Mouse (Mus musculus): ENCODE data around the gene Llgl2. TPM values are rescaled to one million over a fixed set of nuclear protein-coding genes. Genes with fewer than 3 reads are reported as not detected.

Gene Llgl2
- polyA plus RNA-seq, 1 experiment from 2014 or later, result 12.7 TPM

- H3K4me2 ChIP-seq, result no peak overlapping the region
- H3K36me3 ChIP-seq, result peaks cover 47% of the 10 kb centered on the region
- H3K9ac ChIP-seq, result no peak overlapping the region
- WGBS, result 66% methylated on average over 4 of the region's 4 CpGs
- H3K27ac ChIP-seq, result no peak overlapping the region
- H3K4me1 ChIP-seq (replicated peaks), result peaks cover 18% of the 10 kb centered on the region
- H3K9me3 ChIP-seq (replicated peaks), result no peaks in the 10 kb centered on the region
- ATAC-seq (replicated peaks; ENCODE audit: insufficient number of reproducible peaks, insufficient read depth, low FRiP score, low read depth), result no peak
- no peaks in the 10 kb centered on the region for H3K27me3 ChIP-seq
- no peak overlapping the region for H3K4me3 ChIP-seq
These were observed 2.8 kb upstream of the Llgl2 start for GRCm38 (mm10) chr11:115821001-115821400.

DNA sequence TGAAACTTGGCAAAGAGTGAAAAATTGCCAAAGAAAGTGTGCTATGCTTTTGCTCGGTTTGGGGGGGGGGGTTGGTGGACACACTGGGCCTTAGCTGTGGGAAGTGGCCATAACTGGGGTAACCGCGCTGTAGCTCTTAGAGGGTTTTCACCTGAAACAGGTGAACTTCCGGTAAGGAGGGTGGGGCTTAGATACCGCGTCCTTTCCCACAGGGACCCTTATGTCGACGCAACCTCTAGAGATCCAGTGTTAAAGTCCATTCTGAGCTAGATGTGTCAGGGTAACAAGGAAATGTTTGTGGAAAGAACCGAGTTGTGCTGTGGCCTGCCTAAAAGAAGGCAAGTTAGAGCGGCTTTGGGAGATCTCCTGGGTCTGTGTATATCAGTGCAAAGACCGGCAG, 964 bp downstream of the Llgl2 start:
- 20% methylated on average over 11 of the region's 11 CpGs for WGBS
- H3K9ac ChIP-seq, result peak overlapping the region; percentile 79; the same call in 1 of the 2 replicates
- H3K4me2 ChIP-seq, result peak overlapping the region; percentile 96
- H3K4me1 ChIP-seq (replicated peaks), result peaks cover 37% of the 10 kb centered on the region
- H3K27me3 ChIP-seq, result no peaks in the 10 kb centered on the region
- H3K36me3 ChIP-seq, result peaks cover 28% of the 10 kb centered on the region
- H3K27ac ChIP-seq, result no peak overlapping the region; the same call in 1 of the 2 replicates
- peak overlapping the region; percentile 94 for H3K4me3 ChIP-seq
- H3K9me3 ChIP-seq (replicated peaks), result no peaks in the 10 kb centered on the region
- no peak for ATAC-seq (replicated peaks; ENCODE audit: insufficient number of reproducible peaks, insufficient read depth, low FRiP score, low read depth)

- H3K9me3 ChIP-seq (replicated peaks), result no peaks in the 10 kb centered on the region
- WGBS, result 67% methylated on average over 5 of the region's 5 CpGs
- peaks cover 12% of the 10 kb centered on the region; the same call in 1 of the 2 replicates for H3K36me3 ChIP-seq
- no peak overlapping the region for H3K4me2 ChIP-seq
- no peak overlapping the region for H3K9ac ChIP-seq
- ATAC-seq (replicated peaks; ENCODE audit: insufficient number of reproducible peaks, insufficient read depth, low FRiP score, low read depth), result no peak
- no peak overlapping the region for H3K27ac ChIP-seq
- no peak overlapping the region for H3K4me3 ChIP-seq
- peaks cover 51% of the 10 kb centered on the region for H3K4me1 ChIP-seq (replicated peaks)
- H3K27me3 ChIP-seq, result no peaks in the 10 kb centered on the region
These were observed 2.6 kb downstream of the Llgl2 start for GRCm38 (mm10) chr11:115826487-115826886.

GRCm38 (mm10) chr11:115827624-115828023, 3.8 kb downstream of the Llgl2 start:
- Histone ChIP-seq H3K9ac (no peak overlapping the region), H3K27ac (no peak overlapping the region), H3K4me3 (no peak overlapping the region)

GRCm38 (mm10) chr11:115829036-115829435, 5.2 kb downstream of the Llgl2 start:
- Histone ChIP-seq H3K4me2 (no peak overlapping the region), H3K27me3 (no peaks in the 10 kb centered on the region), H3K9ac (no peak overlapping the region), H3K4me1 (replicated peaks) (peaks cover 71% of the 10 kb centered on the region), H3K9me3 (replicated peaks) (no peaks in the 10 kb centered on the region), H3K36me3 (no peaks in the 10 kb centered on the region), H3K4me3 (no peak overlapping the region), H3K27ac (0 out of 2 replicates have a peak overlapping the region, but pooled peaks have one; percentile 14)
- no peak for ATAC-seq (replicated peaks; ENCODE audit: insufficient number of reproducible peaks, insufficient read depth, low FRiP score, low read depth)
- WGBS, result 52% methylated on average over 4 of the region's 4 CpGs

More at GRCm38 (mm10) chr11:115827624-115828023, 3.8 kb downstream of the Llgl2 start:
- Histone ChIP-seq H3K9me3 (replicated peaks) (no peaks in the 10 kb centered on the region), H3K36me3 (peaks cover under 1% of the 10 kb centered on the region; the same call in 1 of the 2 replicates), H3K4me2 (no peak overlapping the region), H3K27me3 (no peaks in the 10 kb centered on the region), H3K4me1 (replicated peaks) (peaks cover 62% of the 10 kb centered on the region)
- WGBS, result 79% methylated on average over 6 of the region's 6 CpGs
- no peak for ATAC-seq (replicated peaks; ENCODE audit: insufficient number of reproducible peaks, insufficient read depth, low FRiP score, low read depth)

DNA sequence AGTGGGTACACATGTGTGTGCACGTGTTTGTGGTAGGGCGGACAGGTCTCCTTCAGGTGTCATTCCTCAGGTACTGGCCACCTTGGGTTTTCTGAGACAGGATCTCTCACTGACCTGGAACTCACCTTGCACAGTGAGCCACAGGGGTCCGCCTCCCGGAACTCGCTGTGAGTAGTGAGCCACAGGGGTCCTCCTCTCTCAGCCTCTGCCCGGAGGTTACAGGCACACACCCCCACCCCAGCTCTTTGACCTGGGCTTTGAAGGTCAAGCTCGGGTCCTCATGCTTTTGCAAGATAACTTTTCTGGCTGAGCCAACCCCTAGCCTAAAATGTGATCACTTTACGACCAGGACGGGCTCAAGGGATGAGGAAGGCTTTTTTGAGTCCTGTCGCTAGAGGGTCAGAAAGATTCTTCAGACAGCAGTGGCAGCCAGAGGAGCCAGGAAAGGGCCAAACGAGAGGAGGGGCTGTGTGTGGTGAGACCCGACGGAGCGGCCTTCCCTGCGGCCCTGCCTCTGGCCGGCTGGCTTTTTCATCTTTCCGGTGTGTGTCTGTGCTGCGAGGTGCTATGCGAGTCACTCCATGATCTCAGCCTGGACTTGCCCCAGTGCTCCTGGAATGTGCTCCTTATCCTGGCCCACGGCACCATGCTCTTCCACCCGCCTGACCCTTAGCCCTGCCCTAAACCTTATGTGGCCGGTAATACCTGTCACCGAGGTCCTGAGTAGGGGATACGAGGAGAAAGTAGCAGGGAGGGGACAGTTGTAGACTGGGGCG, 6.9 kb downstream of the Llgl2 start:
- peaks cover 65% of the 10 kb centered on the region for H3K4me1 ChIP-seq (replicated peaks)

GRCm38 (mm10) chr11:115831518-115831917, 7.7 kb downstream of the Llgl2 start:
- peaks cover 65% of the 10 kb centered on the region for H3K4me1 ChIP-seq (replicated peaks)
- no peak overlapping the region for H3K4me3 ChIP-seq
- no peaks in the 10 kb centered on the region for H3K9me3 ChIP-seq (replicated peaks)
- peak overlapping the region; percentile 19; the same call in 1 of the 2 replicates for H3K9ac ChIP-seq
- H3K36me3 ChIP-seq, result no peaks in the 10 kb centered on the region
- H3K4me2 ChIP-seq, result no peak overlapping the region
- ATAC-seq (replicated peaks; ENCODE audit: insufficient number of reproducible peaks, insufficient read depth, low FRiP score, low read depth), result no peak
- peak overlapping the region; percentile 73; the same call in 1 of the 2 replicates for H3K27ac ChIP-seq
- WGBS, result 32% methylated on average over 3 of the region's 3 CpGs
- H3K27me3 ChIP-seq, result no peaks in the 10 kb centered on the region

More for the DNA sequence above, 6.9 kb downstream of the Llgl2 start:
- no peaks in the 10 kb centered on the region for H3K27me3 ChIP-seq
- no peak overlapping the region for H3K4me3 ChIP-seq
- H3K4me2 ChIP-seq, result peak overlapping the region; percentile 3; the same call in 1 of the 2 replicates
- peak overlapping the region; percentile 7 for H3K9ac ChIP-seq
- H3K9me3 ChIP-seq (replicated peaks), result no peaks in the 10 kb centered on the region
- H3K36me3 ChIP-seq, result no peaks in the 10 kb centered on the region
- WGBS, result 32% methylated on average over 25 of the region's 25 CpGs
- H3K27ac ChIP-seq, result peak overlapping the region; percentile 73; the same call in 1 of the 2 replicates
- ATAC-seq (replicated peaks; ENCODE audit: insufficient number of reproducible peaks, insufficient read depth, low FRiP score, low read depth), result no peak

DNA sequence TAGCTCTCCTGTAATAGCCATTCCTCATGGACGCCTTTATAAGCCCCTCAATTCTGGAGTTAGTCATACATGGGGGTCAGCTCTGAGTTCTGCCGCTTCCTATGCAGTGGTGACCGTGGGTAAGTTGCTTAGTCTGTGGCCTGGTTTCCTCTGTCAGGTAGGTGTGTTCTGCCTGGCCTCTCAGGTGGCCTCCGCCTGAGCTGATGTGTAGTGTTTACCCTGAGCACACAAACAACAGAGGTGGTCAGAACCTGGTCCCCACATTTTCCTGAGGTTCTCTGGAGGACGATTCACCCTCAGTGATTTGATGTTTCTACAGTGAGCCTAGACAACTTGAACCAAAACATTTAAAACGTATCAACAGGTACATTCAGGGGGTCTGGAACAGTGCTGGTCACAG, 8.2 kb downstream of the Llgl2 start:
- no peak overlapping the region for H3K9ac ChIP-seq
- peak overlapping the region; percentile 31; the same call in 1 of the 2 replicates for H3K4me2 ChIP-seq
- H3K36me3 ChIP-seq, result no peaks in the 10 kb centered on the region
- no peak for ATAC-seq (replicated peaks; ENCODE audit: insufficient number of reproducible peaks, insufficient read depth, low FRiP score, low read depth)
- no peak overlapping the region for H3K4me3 ChIP-seq
- no peaks in the 10 kb centered on the region for H3K27me3 ChIP-seq
- H3K4me1 ChIP-seq (replicated peaks), result peaks cover 69% of the 10 kb centered on the region
- H3K9me3 ChIP-seq (replicated peaks), result no peaks in the 10 kb centered on the region
- peak overlapping the region; percentile 73; the same call in 1 of the 2 replicates for H3K27ac ChIP-seq
- WGBS, result 64% methylated on average over 6 of the region's 6 CpGs

- Histone ChIP-seq H3K4me2 (peak overlapping the region; percentile 31), H3K27ac (peak overlapping the region; percentile 73), H3K27me3 (no peaks in the 10 kb centered on the region), H3K9me3 (replicated peaks) (no peaks in the 10 kb centered on the region), H3K4me1 (replicated peaks) (peaks cover 69% of the 10 kb centered on the region), H3K9ac (no peak overlapping the region; the same call in 1 of the 2 replicates), H3K4me3 (no peak overlapping the region), H3K36me3 (no peaks in the 10 kb centered on the region)
- ATAC-seq (replicated peaks; ENCODE audit: insufficient number of reproducible peaks, insufficient read depth, low FRiP score, low read depth), result peak; percentile 23; the same call in 1 of the 2 replicates
- WGBS, result 13% methylated on average over 8 of the region's 8 CpGs
These were observed 8.7 kb downstream of the Llgl2 start for GRCm38 (mm10) chr11:115832523-115832922.

DNA sequence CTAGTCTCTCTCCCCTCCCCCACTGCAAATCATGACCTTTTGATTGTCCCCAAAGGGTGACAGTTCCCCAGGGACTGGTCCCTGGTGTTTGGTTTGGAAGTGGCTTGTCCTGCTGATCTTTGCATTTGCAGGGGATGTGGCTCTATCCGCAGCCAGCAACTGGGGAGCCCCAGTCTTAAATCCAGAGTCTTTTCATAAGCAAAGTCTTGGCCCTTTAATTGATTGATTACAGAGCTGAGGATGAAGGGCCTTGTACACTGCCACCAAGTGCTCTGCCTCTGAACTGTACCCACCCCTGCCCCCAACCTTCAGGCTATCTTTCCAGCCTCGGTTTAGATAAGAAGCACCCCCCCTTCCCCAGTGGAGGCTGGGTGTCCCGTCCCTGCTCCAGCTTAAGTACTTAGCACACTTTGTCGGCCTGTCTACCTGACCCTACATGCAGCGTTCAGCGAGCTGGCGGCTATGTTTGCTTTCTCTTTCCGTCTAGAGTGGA, 9.2 kb downstream of the Llgl2 start:
- peak overlapping the region; percentile 73 for H3K27ac ChIP-seq
- no peaks in the 10 kb centered on the region for H3K27me3 ChIP-seq
- H3K4me2 ChIP-seq, result peak overlapping the region; percentile 31
- H3K36me3 ChIP-seq, result no peaks in the 10 kb centered on the region
- no peaks in the 10 kb centered on the region for H3K9me3 ChIP-seq (replicated peaks)
- no peak overlapping the region for H3K4me3 ChIP-seq
- WGBS, result 13% methylated on average over 8 of the region's 8 CpGs
- ATAC-seq (replicated peaks; ENCODE audit: insufficient number of reproducible peaks, insufficient read depth, low FRiP score, low read depth), result peak; percentile 20; the same call in 1 of the 2 replicates
- H3K4me1 ChIP-seq (replicated peaks), result peaks cover 74% of the 10 kb centered on the region
- peak overlapping the region; percentile 24; the same call in 1 of the 2 replicates for H3K9ac ChIP-seq

- H3K4me2 ChIP-seq, result no peak overlapping the region
- H3K9me3 ChIP-seq (replicated peaks), result no peaks in the 10 kb centered on the region
- no peaks in the 10 kb centered on the region for H3K27me3 ChIP-seq
- 82% methylated on average over 6 of the region's 6 CpGs for WGBS
- H3K4me3 ChIP-seq, result no peak overlapping the region
- H3K9ac ChIP-seq, result no peak overlapping the region; the same call in 1 of the 2 replicates
- no peak for ATAC-seq (replicated peaks; ENCODE audit: insufficient number of reproducible peaks, insufficient read depth, low FRiP score, low read depth)
- peaks cover 78% of the 10 kb centered on the region for H3K4me1 ChIP-seq (replicated peaks)
- peak overlapping the region; percentile 73 for H3K27ac ChIP-seq
- H3K36me3 ChIP-seq, result no peaks in the 10 kb centered on the region
These were observed 10.2 kb downstream of the Llgl2 start for GRCm38 (mm10) chr11:115834033-115834432.

Measured in heart, embryonic 15.5 days (tissue).